Mouse (Mus musculus): Measurements from ENCODE around the gene Glrx5.
A peak's percentile ranks its signal among the peaks of the same experiment; 100 is the strongest.

The Glrx5 gene

GRCm38 (mm10) chr12:105032147-105032831 is at the start of gene Glrx5:
Gene Glrx5 (plus strand): TSS chr12:105032688.
- peak; percentile 94 for DNase-seq (ENCODE audit: low spot score)

DNA sequence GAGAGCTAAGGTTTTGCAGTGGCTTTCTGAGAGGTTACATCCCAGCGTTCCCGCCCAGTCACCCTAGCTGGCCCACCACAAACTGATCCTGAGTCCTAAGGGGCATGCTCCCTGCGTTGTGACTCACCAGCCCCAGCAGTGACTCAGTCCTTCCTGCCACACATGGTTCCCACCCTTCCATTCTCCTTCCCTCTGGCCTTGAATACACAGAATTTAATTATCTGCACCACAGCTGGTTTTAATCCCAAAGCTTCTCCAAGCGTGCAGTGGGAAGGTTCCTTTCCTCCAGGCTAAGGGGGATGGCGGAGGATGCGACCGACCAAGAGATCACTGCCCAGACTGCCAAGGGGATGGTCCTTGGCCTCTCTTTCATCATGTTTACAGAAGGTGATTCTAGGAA is 49.0 kb upstream of the Glrx5 start:
- DNase-seq (ENCODE audit: low spot score) = no peak

GRCm38 (mm10) chr12:104985088-104985487 is 47.4 kb upstream of the Glrx5 start:
- no peak for DNase-seq (ENCODE audit: low spot score)

GRCm38 (mm10) chr12:104986001-104986400 is 46.5 kb upstream of the Glrx5 start:
- no peak for DNase-seq (ENCODE audit: low spot score)

GRCm38 (mm10) chr12:104986781-104987180 is 45.7 kb upstream of the Glrx5 start:
- DNase-seq (ENCODE audit: low spot score) = no peak

DNA sequence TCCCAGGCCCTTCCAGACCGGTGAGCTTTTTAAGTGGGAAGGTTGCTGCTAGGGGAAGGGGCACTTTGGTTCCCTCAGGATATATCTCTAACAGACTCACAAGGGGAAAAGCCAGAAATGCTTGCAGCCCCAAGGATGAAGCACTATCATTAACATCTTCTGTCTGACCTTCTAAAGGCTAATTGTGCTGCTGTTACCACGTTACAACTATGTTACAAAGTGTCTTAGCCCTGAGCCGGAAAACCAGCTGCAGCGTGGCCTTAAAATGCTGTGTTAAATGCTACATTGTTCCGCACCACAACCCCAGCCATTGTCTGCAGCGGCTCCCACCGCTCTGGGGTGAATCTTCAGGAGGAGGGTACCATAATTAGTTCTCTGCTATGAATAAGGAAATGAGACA is 44.6 kb upstream of the Glrx5 start:
- no peak for DNase-seq (ENCODE audit: low spot score)

DNA sequence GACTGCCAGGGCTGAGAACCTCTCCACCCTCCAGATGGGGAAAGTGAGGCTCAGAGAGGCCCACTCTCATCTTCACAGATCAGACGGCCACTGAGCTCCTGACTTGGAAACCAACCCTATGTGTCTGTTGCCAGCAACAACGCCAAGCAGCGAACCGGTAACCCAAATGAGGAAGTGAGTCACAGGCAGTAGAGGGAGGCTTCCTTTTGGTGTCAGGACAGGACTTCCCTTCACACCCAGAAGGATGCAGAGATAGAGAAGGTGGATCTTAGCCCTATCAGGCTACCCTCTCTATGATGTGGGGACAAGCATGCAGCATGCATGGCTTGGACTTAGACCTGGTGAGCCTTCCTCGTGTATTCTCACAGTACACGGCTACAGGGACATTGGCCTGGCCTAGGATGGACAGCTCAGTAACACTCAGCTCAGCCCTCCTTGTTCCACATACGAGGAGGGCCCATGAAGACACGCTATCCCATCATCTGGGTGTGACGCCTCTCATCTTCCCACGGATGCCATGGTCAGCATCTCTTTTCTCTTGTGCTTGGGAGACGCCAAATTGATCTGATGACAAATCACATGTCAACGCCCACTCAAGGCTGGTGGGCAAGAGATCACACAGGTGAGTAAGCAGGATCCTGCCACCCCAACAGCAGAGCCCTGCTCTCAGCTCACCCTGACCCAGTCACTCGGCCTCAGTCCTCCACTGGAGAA is 41.6 kb upstream of the Glrx5 start:
- DNase-seq (ENCODE audit: low spot score) = peak; percentile 47

GRCm38 (mm10) chr12:104992123-104992741 is 40.3 kb upstream of the Glrx5 start:
- no peak for DNase-seq (ENCODE audit: low spot score)

DNA sequence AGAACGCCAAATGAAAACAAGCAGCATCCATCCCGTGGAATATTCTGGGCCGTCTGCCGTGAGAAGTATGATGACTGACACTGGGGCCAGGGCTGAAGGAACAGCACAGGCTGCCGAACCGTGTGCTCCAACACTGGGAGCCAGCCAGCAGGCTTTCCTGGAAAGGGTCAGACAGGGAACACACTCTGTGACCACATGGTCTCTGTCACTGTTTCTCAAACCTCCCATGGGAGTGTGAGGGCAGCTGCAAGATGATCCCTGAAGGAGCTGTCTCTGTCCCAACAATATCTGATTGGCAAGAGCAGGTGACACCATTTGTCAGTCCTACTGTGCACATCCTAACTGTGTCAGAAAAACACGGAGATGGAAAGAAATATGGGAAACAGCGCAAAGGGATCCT is 39.6 kb upstream of the Glrx5 start:
- DNase-seq (ENCODE audit: low spot score) = no peak

DNA sequence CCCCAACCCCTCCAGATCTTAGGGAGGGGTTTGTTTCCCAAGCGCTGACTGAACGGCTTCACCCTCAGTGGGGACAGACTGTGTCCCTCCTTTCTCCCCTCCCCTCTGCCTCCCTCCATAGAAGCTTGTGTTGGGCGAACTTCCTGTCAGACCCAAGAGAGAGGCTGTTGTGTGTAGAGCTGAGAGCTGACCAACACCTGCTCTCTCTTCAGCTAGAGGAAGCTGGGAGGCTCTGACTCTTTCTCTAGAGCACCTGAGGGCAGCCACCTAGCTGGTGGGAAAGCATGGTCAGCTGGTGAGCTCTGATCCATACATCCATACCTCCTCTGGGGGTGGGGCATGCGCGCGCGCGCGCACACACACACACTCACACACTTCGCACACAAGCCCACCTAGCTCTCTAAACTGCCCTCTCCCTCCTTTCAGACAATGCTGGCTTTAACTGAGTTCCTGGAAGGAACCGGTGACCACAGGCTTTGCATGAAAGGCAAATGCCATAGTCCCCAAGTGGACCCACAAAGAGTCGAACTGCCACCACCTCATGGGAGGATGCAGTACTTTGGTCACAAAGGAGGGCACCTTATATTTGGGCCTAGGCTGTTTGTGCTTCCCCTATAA is 37.1 kb upstream of the Glrx5 start:
- DNase-seq (ENCODE audit: low spot score) = no peak

DNA sequence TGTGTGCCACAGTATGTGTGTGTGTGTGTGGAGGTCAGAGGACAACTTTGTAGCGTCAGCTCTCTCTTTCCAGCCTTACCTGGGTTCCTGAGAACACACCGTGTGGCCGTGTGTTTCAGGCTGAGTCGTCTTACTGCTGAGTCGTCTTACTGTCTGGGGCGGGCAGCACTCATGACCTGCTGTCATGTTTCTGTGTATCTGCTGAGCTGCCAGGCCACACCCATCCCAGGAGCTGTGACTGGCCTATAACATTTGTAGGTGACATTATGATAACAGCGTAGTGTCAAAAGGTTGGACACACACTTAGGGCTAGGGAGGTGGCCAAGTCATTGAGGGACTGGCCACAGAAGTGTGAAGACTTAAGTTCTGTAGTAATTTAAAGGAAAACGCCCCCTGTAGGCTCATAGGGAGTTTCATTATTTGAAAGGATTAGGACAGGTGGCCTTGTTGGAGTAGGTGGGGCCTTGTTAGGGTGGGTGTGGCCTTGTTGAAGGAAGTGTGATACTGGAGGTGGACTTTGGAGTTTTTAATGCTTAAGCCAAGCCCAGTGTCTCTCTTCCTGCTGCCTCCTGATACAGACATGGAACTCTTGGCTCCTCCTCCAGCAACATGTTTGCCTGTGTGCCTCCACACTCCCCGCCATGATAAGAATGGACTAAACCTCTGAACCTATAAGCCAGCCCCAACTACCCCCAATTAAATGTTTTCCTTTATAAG is 36.3 kb upstream of the Glrx5 start:
- no peak for DNase-seq (ENCODE audit: low spot score)

DNA sequence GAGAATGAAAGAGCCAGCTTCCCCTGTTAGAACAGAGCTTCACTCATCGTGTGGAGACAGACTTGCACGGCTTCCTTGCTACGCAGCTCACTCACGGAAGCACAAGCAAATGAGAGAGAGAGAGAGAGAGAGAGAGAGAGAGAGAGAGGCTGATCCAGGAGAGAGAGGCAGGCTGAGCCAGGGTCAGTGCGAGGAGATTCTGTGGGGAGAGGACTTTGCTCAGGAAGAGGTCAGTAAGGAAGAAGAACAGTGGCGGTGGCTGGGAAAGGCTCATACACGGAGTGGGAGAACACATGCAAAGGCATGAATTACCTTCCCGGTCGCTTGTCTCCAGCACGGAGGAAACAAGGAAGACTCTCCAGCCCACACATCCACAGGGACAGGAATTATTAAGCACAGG is 35.3 kb upstream of the Glrx5 start:
- DNase-seq (ENCODE audit: low spot score) = no peak

GRCm38 (mm10) chr12:104997641-104998293 is 34.7 kb upstream of the Glrx5 start:
- no peak for DNase-seq (ENCODE audit: low spot score)

DNA sequence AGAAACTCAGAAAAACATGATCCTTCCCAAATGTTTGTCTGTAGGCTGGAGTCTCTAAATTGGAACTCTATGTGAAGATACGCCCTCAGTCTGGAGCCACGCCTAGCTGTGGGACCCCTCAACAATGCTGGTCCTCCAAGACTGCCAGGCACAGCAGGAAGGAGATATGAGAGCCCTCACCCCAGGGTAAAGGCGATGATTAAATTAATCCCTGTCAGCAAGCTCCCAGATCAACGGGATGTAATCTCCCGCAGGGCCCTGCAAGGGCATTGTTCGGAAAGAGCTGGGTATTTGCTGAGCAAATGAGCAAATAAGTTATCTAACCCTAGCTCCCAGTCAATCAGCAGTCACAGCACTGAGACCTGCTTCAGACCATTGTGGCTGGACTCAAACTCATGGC is 33.9 kb upstream of the Glrx5 start:
- no peak for DNase-seq (ENCODE audit: low spot score)

- no peak for DNase-seq (ENCODE audit: low spot score)
Observed at GRCm38 (mm10) chr12:104999171-104999570, 33.3 kb upstream of the Glrx5 start.

DNA sequence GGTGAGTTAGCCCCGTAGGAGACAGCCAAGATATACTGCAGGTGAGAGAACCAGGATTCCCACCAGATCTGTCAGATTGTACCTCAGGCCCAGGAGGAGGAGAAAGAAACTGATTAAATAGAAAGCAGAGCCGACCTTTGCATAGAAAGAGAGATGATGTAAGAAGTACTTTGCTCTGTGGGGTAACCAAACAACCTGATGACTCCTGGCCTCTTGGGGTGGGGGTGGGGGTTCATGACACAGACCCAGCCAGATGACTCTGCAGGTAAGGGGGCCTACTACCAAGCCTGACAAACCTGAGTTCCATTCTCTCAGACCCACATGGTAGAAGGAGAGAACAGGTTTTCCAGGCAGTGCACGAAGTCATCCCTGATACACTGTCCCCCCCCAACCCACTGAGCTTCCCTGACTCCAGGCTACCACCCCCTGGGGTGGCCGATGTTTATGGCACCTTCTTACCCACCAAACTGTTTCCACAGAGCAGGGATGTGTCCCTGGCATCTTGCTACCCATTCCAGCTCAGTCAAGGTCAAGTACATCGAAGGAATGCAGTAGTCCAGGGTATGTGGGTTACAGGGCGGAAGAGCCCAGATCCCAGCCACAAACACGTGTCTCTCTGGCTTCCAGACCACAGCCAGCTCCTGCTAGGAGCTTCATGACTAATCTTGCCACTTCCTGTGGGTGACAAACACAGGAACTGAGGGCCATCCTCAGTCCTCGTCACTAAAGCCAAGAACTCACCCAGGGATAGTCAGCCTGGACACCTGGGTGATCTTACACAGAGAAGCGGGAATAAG is 31.8 kb upstream of the Glrx5 start:
- no peak for DNase-seq (ENCODE audit: low spot score)

DNA sequence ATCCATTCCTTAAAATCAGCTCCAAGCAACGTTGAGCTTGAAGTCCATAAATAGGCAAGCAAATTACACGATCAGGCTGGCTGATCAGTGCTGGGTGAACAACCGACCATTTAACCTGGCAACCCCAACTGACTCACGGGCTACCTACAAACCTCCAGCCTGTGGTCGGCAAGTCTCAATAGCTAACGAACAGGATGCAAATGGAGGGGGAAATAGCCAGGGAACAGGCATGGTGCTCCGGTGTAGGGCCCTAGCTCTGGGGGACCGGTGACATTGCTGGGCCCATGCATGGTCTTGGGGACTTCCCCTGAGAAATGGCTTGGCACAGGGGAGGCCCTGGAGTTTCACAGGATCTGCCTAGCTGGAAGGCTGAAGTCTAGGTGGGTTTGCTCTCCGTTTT is 31.2 kb upstream of the Glrx5 start:
- no peak for DNase-seq (ENCODE audit: low spot score)

DNA sequence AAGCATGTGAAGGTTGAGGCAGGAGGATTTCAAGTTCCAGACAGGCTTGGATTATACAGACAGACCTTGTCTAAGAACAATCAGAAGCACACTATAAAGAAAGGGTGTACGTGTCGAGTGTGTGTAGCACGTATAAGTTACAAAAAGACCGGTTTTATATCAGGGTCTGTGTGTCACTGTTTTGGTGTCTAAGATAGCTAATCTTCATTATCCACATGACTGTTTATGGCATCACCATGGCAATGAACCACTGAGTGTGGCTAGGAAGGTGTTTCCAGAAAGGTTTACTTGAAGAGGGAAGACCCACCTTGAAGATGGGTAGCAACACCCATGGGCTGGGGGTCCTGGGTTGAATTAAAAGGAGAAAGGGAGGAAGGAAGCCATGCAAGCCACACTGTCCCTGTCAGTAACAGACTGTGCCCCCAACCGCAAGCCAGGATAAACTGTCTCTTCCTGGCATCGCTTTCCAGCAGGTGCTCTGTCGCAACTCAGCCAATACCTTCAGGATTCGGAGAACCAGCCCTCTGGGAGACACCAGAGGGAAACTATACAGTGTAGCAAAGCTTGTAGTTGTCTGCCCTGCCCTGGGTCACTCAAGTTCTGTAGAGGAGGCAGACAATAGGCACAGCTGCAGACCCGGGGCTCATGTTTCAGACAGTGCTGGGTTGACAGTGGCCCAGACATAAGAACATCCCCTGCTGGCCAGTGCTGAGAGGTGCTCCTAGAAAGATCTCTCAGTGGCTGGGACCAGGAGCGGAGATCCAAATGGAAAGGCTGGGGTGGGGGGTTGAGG is 30.0 kb upstream of the Glrx5 start:
- DNase-seq (ENCODE audit: low spot score) = no peak

- DNase-seq (ENCODE audit: low spot score) = no peak
Observed at GRCm38 (mm10) chr12:105003158-105003557, 29.3 kb upstream of the Glrx5 start.

GRCm38 (mm10) chr12:105003715-105004114 is 28.8 kb upstream of the Glrx5 start:
- DNase-seq (ENCODE audit: low spot score) = no peak
